Mouse (Mus musculus): ENCODE results near the gene Resf1.
"Not testable (repeated sequence)": the region's sequence is repeated elsewhere in the genome, so short reads cannot be mapped to it uniquely, and the experiment has no call there.

GRCm38 (mm10) chr6:149362533-149362932 is 53.3 kb downstream of the Resf1 start:
- TF ChIP-seq CTCF (conservative IDR thresholded peaks at IDR 0.05; ENCODE audit: low read length); POU5F1 (IDR thresholded peaks at IDR 0.05; ENCODE audit: borderline replicate concordance, low read length); NANOG (IDR thresholded peaks at IDR 0.05; ENCODE audit: borderline replicate concordance, low read length): not testable (repeated sequence)

All from E14TG2a.4 (cell line).